15 mouse cellular contexts compared by ENCODE assay signal in genomic region chr5:64174429-64174935, GRCm38 (mm10).
"Had no signal": no experiment of that assay in that cellular context is flagged by ENCODE, and none has a peak within 500 bp of the region (broad histone marks: within the 10 kb centered on the region; RNA-seq: fewer than 3 reads in every experiment).

No protein-coding gene starts in this region.

- H3K27me3 ChIP-seq: liver, embryonic 13.5 days; neural tube, embryonic 12.5 days; stomach, embryonic 15.5 days had no signal

- H3K27ac ChIP-seq: kidney, postnatal 0 days; limb, embryonic 10.5 days; limb, embryonic 13.5 days; liver, embryonic 13.5 days; neural tube, embryonic 12.5 days; stomach, embryonic 15.5 days had no signal

- DNase-seq: kidney, postnatal 25 days; liver, embryonic 13.5 days; lung, adult 2 months; lung, postnatal 14 days; lung, postnatal 4 days; midbrain, embryonic 14.5 days; retina, postnatal 1 day; right cerebral cortex, postnatal 25 days; spleen, adult 18-20 months; thymus, postnatal 25 days had no signal

- H3K36me3 ChIP-seq: limb, embryonic 10.5 days; limb, embryonic 13.5 days; liver, embryonic 13.5 days; neural tube, embryonic 12.5 days had no signal

- H3K4me3 ChIP-seq: limb, embryonic 10.5 days; limb, embryonic 13.5 days; liver, embryonic 13.5 days; neural tube, embryonic 12.5 days; stomach, embryonic 15.5 days had no signal

- H3K4me1 ChIP-seq: limb, embryonic 10.5 days; neural tube, embryonic 12.5 days; stomach, embryonic 15.5 days had no signal
